Mouse (Mus musculus): ENCODE data around the gene Mdc1. TPM values are rescaled to one million over a fixed set of nuclear protein-coding genes. Genes with fewer than 3 reads are reported as not detected.
A peak's percentile ranks its signal among the peaks of the same experiment; 100 is the strongest.
"Not testable (repeated sequence)": the region's sequence is repeated elsewhere in the genome, so short reads cannot be mapped to it uniquely, and the experiment has no call there.

The Mdc1 gene
- polyA plus RNA-seq, 1 experiment from 2014 or later = 7.2 TPM

GRCm38 (mm10) chr17:35837487-35837886 is 3.8 kb upstream of the Mdc1 start:
- peak; percentile 9 for ATAC-seq (ENCODE audit: low read depth)
- Histone ChIP-seq H3K9ac (peak overlapping the region; percentile 100), H3K36me3 (peaks cover 42% of the 10 kb centered on the region), H3K9me3 (no peaks in the 10 kb centered on the region), H3K27me3 (no peaks in the 10 kb centered on the region), H3K4me3 (peak overlapping the region; percentile 98), H3K4me1 (replicated peaks) (peaks cover 62% of the 10 kb centered on the region), H3K27ac (replicated peaks) (peak overlapping the region; percentile 99), H3K4me2 (peak overlapping the region; percentile 93)
- WGBS = under 1% methylated on average over 18 of the region's 18 CpGs

- H3K4me1 ChIP-seq (replicated peaks) = peaks cover 61% of the 10 kb centered on the region
Observed at GRCm38 (mm10) chr17:35838122-35838544, 3.2 kb upstream of the Mdc1 start, which contains the start of gene Tubb5. Gene Tubb5, minus strand, starts transcription at chr17:35838306.

DNA sequence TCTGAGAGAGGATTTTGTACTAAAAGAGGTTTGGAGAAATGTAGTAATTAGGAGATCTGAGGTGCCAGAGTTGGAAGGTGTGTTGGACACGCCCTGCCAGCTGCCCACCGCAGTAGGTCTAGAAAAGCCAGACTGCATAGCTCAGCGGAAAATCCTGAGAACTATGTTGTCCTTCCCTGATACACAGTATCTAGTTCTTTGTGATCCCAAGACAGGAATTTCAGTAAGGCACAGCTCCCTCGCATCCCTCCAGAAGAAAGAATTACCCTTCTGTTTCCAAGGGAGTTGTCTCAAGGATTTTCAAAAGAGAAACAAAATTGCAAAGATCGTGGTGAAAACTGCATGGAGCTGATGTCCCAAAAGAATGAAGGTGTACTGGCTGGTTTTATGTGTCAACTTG is 2.7 kb upstream of the Mdc1 start:
- no peak for ATAC-seq (ENCODE audit: low read depth)

More at GRCm38 (mm10) chr17:35838122-35838544, 3.2 kb upstream of the Mdc1 start, which contains the start of gene Tubb5:
- H3K9me3 ChIP-seq = no peaks in the 10 kb centered on the region
- peak within 1 kb of the TSS; percentile 99 for H3K27ac ChIP-seq (replicated peaks)
- H3K9ac ChIP-seq = peak within 1 kb of the TSS; percentile 100
- H3K27me3 ChIP-seq = no peaks in the 10 kb centered on the region
- ATAC-seq (ENCODE audit: low read depth) = peak; percentile 75
- H3K4me2 ChIP-seq = peak within 1 kb of the TSS; percentile 93
- H3K36me3 ChIP-seq = peaks cover 36% of the 10 kb centered on the region
- under 1% methylated on average over 29 of the region's 29 CpGs for WGBS
- peak within 1 kb of the TSS; percentile 98 for H3K4me3 ChIP-seq

GRCm38 (mm10) chr17:35839002-35839401 is 2.3 kb upstream of the Mdc1 start:
- Histone ChIP-seq H3K36me3 (peaks cover 27% of the 10 kb centered on the region), H3K27ac (replicated peaks) (peak overlapping the region; percentile 99), H3K4me2 (peak overlapping the region; percentile 93), H3K9ac (peak overlapping the region; percentile 100), H3K4me3 (peak overlapping the region; percentile 98), H3K4me1 (replicated peaks) (peaks cover 52% of the 10 kb centered on the region)
- not testable (repeated sequence) for ATAC-seq (ENCODE audit: low read depth); H3K27me3 ChIP-seq; H3K9me3 ChIP-seq
- WGBS = 56% methylated on average over 3 of the region's 3 CpGs

More for the DNA sequence above, 2.7 kb upstream of the Mdc1 start:
- Histone ChIP-seq H3K9ac (peak overlapping the region; percentile 100), H3K9me3 (no peaks in the 10 kb centered on the region), H3K4me1 (replicated peaks) (peaks cover 57% of the 10 kb centered on the region), H3K4me3 (peak overlapping the region; percentile 98), H3K27ac (replicated peaks) (peak overlapping the region; percentile 99), H3K27me3 (no peaks in the 10 kb centered on the region), H3K4me2 (peak overlapping the region; percentile 93), H3K36me3 (peaks cover 32% of the 10 kb centered on the region)
- WGBS = 4% methylated on average over 5 of the region's 5 CpGs

DNA sequence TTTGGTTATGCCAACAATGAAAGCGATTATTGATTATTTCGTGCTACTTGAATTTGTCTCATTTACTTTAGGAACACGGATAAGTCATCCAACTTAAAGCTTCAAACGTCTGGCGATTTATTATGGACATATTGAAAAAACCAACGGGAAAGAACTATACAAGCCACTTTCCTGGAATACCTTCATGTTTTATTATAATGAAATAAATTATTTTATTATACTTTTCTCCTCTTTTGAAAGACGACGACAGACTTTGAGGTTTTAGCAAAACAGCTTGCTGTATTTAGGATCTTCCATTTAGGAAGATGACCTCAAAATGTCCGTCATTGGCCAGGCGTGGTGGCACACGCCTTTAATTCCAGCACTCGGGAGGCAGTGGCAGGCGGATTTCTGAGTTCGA is 754 bp upstream of the Mdc1 start:
- WGBS = 61% methylated on average over 14 of the region's 14 CpGs
- Histone ChIP-seq H3K4me3 (peak overlapping the region; percentile 62), H3K27ac (replicated peaks) (peak overlapping the region; percentile 76), H3K4me1 (replicated peaks) (peaks cover 37% of the 10 kb centered on the region), H3K36me3 (peaks cover 21% of the 10 kb centered on the region), H3K27me3 (no peaks in the 10 kb centered on the region), H3K4me2 (peak overlapping the region; percentile 78), H3K9ac (0 out of 2 replicates have a peak overlapping the region, but pooled peaks have one; percentile 54), H3K9me3 (no peaks in the 10 kb centered on the region)
- no peak for ATAC-seq (ENCODE audit: low read depth)

DNA sequence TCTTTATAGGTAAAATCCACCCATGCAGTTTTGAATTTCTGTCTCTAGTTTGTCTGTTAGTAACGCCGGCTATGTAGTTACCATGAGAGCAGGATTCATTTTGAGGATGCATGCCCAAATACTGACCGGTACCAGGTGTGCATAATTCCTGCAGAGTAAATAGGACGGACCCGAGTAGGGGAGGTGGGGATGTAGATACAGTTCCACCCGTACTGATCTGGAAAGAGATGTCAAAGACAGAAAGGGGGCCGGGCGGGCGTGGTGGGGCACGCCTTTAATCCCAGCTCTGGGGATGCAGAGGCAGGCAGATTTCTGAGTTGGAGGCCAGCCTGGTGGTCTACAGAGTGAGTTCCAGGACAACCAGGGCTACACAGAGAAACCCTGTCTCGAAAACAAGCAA is 691 bp downstream of the Mdc1 start:
- Histone ChIP-seq H3K27me3 (no peaks in the 10 kb centered on the region), H3K4me1 (replicated peaks) (peaks cover 26% of the 10 kb centered on the region), H3K4me3 (peak overlapping the region; percentile 62), H3K9ac (peak overlapping the region; percentile 68), H3K4me2 (peak overlapping the region; percentile 78), H3K36me3 (peaks cover 23% of the 10 kb centered on the region), H3K27ac (replicated peaks) (peak overlapping the region; percentile 73), H3K9me3 (no peaks in the 10 kb centered on the region)
- ATAC-seq (ENCODE audit: low read depth) = no peak
- 19% methylated on average over 11 of the region's 11 CpGs for WGBS

DNA sequence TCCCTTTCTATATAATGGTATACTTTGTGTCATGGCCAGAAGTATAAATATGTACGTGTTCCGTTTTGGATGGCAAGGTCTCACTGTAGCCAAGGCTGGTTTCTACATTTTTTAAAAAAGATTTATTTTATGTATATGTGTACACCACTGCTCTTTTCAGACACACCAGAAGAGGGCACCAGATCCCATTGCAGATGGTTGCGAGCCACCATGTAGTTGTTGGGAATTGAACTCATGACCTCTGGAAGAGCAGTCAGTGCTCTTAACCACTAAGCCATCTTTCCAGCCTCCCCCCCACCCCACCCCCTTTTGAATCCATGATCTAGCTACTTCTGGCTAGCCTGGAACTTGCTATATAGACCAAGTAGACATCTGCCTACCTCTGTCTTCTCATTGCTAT is 2.2 kb downstream of the Mdc1 start:
- H3K27me3 ChIP-seq = no peaks in the 10 kb centered on the region
- H3K4me2 ChIP-seq = no peak overlapping the region
- 92% methylated on average over 3 of the region's 3 CpGs for WGBS
- no peaks in the 10 kb centered on the region for H3K9me3 ChIP-seq
- no peak overlapping the region for H3K9ac ChIP-seq
- H3K36me3 ChIP-seq = peaks cover 38% of the 10 kb centered on the region
- no peak overlapping the region for H3K27ac ChIP-seq (replicated peaks)
- H3K4me1 ChIP-seq (replicated peaks) = peaks cover 26% of the 10 kb centered on the region
- no peak overlapping the region for H3K4me3 ChIP-seq
- no peak for ATAC-seq (ENCODE audit: low read depth)

- H3K4me3 ChIP-seq = no peak overlapping the region
- 50% methylated on average over 1 of the region's 1 CpGs for WGBS
- 0 out of 2 replicates have a peak, but pooled peaks have one; percentile 29 for ATAC-seq (ENCODE audit: low read depth)
Observed at GRCm38 (mm10) chr17:35848112-35848511, 6.8 kb downstream of the Mdc1 start.

GRCm38 (mm10) chr17:35850974-35851373 is 9.7 kb downstream of the Mdc1 start:
- Histone ChIP-seq H3K4me1 (replicated peaks) (no peaks in the 10 kb centered on the region), H3K4me2 (no peak overlapping the region), H3K9me3 (no peaks in the 10 kb centered on the region), H3K27me3 (no peaks in the 10 kb centered on the region), H3K4me3 (no peak overlapping the region), H3K27ac (replicated peaks) (no peak overlapping the region), H3K9ac (no peak overlapping the region), H3K36me3 (peaks cover 87% of the 10 kb centered on the region)
- ATAC-seq (ENCODE audit: low read depth) = no peak
- 95% methylated on average over 3 of the region's 3 CpGs for WGBS

More at GRCm38 (mm10) chr17:35848112-35848511, 6.8 kb downstream of the Mdc1 start:
- no peaks in the 10 kb centered on the region for H3K4me1 ChIP-seq (replicated peaks)
- H3K9me3 ChIP-seq = no peaks in the 10 kb centered on the region
- H3K27me3 ChIP-seq = no peaks in the 10 kb centered on the region
- no peak overlapping the region for H3K4me2 ChIP-seq
- H3K9ac ChIP-seq = no peak overlapping the region
- H3K27ac ChIP-seq (replicated peaks) = no peak overlapping the region
- H3K36me3 ChIP-seq = peaks cover 81% of the 10 kb centered on the region

DNA sequence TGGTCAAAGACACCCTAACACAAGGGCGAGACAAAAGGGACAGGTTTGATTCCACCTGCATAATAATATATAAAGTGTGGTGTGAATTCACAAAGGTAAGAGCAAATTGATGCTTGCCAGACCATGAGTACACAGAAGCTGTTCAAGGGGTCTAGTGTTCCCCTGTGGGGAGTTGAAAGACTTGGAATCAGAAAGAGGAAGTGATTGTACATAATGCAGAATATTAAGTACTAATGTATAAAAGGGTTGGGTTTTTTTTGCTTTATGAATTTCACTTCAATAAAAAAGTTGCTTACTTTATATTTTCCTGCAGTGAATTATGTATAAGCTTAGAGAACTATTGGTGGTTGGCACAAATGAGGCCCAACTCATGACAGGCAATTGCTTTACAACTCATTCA is 18.1 kb downstream of the Mdc1 start:
- peaks cover 27% of the 10 kb centered on the region for H3K36me3 ChIP-seq
- no peak overlapping the region for H3K4me3 ChIP-seq
- H3K27me3 ChIP-seq = no peaks in the 10 kb centered on the region
- no peaks in the 10 kb centered on the region for H3K9me3 ChIP-seq
- no peak overlapping the region for H3K27ac ChIP-seq (replicated peaks)
- H3K9ac ChIP-seq = no peak overlapping the region
- peaks cover 15% of the 10 kb centered on the region for H3K4me1 ChIP-seq (replicated peaks)
- H3K4me2 ChIP-seq = no peak overlapping the region
- no peak for ATAC-seq (ENCODE audit: low read depth)
- WGBS = 92% methylated on average over 1 of the region's 1 CpGs

GRCm38 (mm10) chr17:35859835-35860234 is 18.5 kb downstream of the Mdc1 start:
- 64% methylated on average over 2 of the region's 2 CpGs for WGBS
- no peaks in the 10 kb centered on the region for H3K9me3 ChIP-seq

DNA sequence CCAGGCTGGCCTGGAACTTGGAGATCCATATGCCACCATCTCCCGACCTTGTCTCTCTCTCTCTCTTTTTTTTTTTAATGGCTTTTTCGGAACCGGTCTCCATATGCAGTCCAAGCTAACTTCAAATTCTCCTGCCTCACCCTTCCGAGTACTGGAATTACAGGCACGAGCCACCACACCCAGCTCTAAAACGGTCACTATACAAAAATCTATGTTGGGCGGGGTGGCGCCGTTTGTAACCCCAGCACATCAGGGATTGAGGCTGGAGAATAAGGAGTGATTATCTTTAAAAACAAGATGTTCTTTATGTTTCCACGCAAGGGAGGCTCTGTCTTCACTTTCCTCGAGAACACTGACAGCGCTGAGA is 19.5 kb downstream of the Mdc1 start:
- Histone ChIP-seq H3K9ac (peak overlapping the region; percentile 83), H3K4me2 (peak overlapping the region; percentile 70), H3K27me3 (no peaks in the 10 kb centered on the region), H3K27ac (replicated peaks) (peak overlapping the region; percentile 96), H3K4me1 (replicated peaks) (peaks cover 24% of the 10 kb centered on the region), H3K36me3 (peaks cover 19% of the 10 kb centered on the region), H3K4me3 (peak overlapping the region; percentile 78), H3K9me3 (no peaks in the 10 kb centered on the region)
- ATAC-seq (ENCODE audit: low read depth) = peak; percentile 3; the same call in 1 of the 2 replicates
- 4% methylated on average over 12 of the region's 12 CpGs for WGBS

More at GRCm38 (mm10) chr17:35859835-35860234, 18.5 kb downstream of the Mdc1 start:
- Histone ChIP-seq H3K27ac (replicated peaks) (no peak overlapping the region), H3K4me2 (no peak overlapping the region), H3K36me3 (peaks cover 22% of the 10 kb centered on the region), H3K4me1 (replicated peaks) (peaks cover 20% of the 10 kb centered on the region), H3K9ac (no peak overlapping the region), H3K27me3 (no peaks in the 10 kb centered on the region), H3K4me3 (no peak overlapping the region)
- no peak for ATAC-seq (ENCODE audit: low read depth)

Data from neural tube, embryonic 13.5 days (tissue).